Mouse (Mus musculus) subcutaneous adipose tissue, adult 2 months (tissue): ENCODE data around the gene Tmem139. TPM values are rescaled to one million over a fixed set of nuclear protein-coding genes. Genes with fewer than 3 reads are reported as not detected.

Experiments used
- polyA plus RNA-seq: library from polyadenylated mRNA; depleted of rRNA; stranded (reverse); fragments of >200 nt; gene quantifications from 2 replicates; pipeline ENCODE4 v1.2.3, GENCODE M21; 2012; ENCODE audit warnings: low replicate concordance; rRNA removed

The Tmem139 gene
- 1.5 TPM in 1 of 2 replicates, not detected in the other for polyA plus RNA-seq

GRCm38 (mm10) chr6:42261524-42262170 lies at the start of gene Tmem139:
TSS of gene Tmem139 (plus strand) at chr6:42261970.

GRCm38 (mm10) chr6:42215028-42215427 lies 46.7 kb upstream of the Tmem139 start, which contains the start of gene Tas2r144:
TSS of gene Tas2r144 (plus strand) at chr6:42215328.

GRCm38 (mm10) chr6:42245711-42246353 lies 15.9 kb upstream of the Tmem139 start, which contains the start of gene Gstk1:
TSS of gene Gstk1 (plus strand) at chr6:42245935.

GRCm38 (mm10) chr6:42264626-42265312 lies 3.0 kb downstream of the Tmem139 start, which contains the start of gene Casp2:
TSS of gene Casp2 (plus strand) at chr6:42264985.

GRCm38 (mm10) chr6:42286448-42286847 lies 24.7 kb downstream of the Tmem139 start, which contains the start of gene Clcn1:
TSS of gene Clcn1 (plus strand) at chr6:42286685.

Other genes with a start within 250 kb of the Tmem139 start
- gene Sva, start 223.6 kb upstream of the Tmem139 start, polyA plus RNA-seq: 0.43 TPM in 1 of 2 replicates, not detected in the other
- not detected in 2 replicates for gene Tas2r139, start 121.0 kb upstream of the Tmem139 start, polyA plus RNA-seq
- not detected in 2 replicates for gene Tas2r144, start 46.6 kb upstream of the Tmem139 start, polyA plus RNA-seq
- 38.4 and 87.4 TPM in 2 replicates for gene Gstk1, start 16.0 kb upstream of the Tmem139 start, polyA plus RNA-seq
- gene Casp2, start 3.0 kb downstream of the Tmem139 start, polyA plus RNA-seq: 21.7 and 43.2 TPM in 2 replicates
- gene Clcn1, start 24.7 kb downstream of the Tmem139 start, polyA plus RNA-seq: 0.07 and 0.12 TPM in 2 replicates
- gene Fam131b, start 62.7 kb downstream of the Tmem139 start, polyA plus RNA-seq: 1.6 and 5.7 TPM in 2 replicates
- gene Zyx, start 87.7 kb downstream of the Tmem139 start, polyA plus RNA-seq: 146 and 348 TPM in 2 replicates
- gene Epha1, start 111.3 kb downstream of the Tmem139 start, polyA plus RNA-seq: 1.2 and 11.6 TPM in 2 replicates
- gene Tas2r143, start 138.3 kb downstream of the Tmem139 start, polyA plus RNA-seq: 0.19 and 0.63 TPM in 2 replicates
- 0.14 TPM in 1 of 2 replicates, not detected in the other for gene Tas2r135, start 143.5 kb downstream of the Tmem139 start, polyA plus RNA-seq
- gene Tas2r126, start 172.6 kb downstream of the Tmem139 start, polyA plus RNA-seq: not detected in 2 replicates
- not detected in 2 replicates for gene Olfr458, start 203.2 kb downstream of the Tmem139 start, polyA plus RNA-seq
- not detected in 2 replicates for gene Olfr457, start 214.4 kb downstream of the Tmem139 start, polyA plus RNA-seq
- gene Olfr456, start 225.2 kb downstream of the Tmem139 start, polyA plus RNA-seq: not detected in 2 replicates